Mouse (Mus musculus): ENCODE results near the gene Epb41l1. TPM values are rescaled to one million over a fixed set of nuclear protein-coding genes. Genes with fewer than 3 reads are reported as not detected.

Epb41l1 gene
- polyA plus RNA-seq, 1 experiment, result 4.9 TPM

- no peak overlapping the region for H3K4me3 ChIP-seq (ENCODE audit: control insufficient read depth, insufficient read depth, low read length)
- 96% methylated on average over 10 of the region's 10 CpGs for WGBS
- TF ChIP-seq CTCF (IDR thresholded peaks at IDR 0.05; ENCODE audit: borderline replicate concordance, control insufficient read depth, extremely low read depth, insufficient read depth, low read length, poor library complexity), result no peak
- TF ChIP-seq POLR2A (IDR thresholded peaks at IDR 0.05; ENCODE audit: control insufficient read depth, extremely low read depth, insufficient read depth, low read length, poor library complexity), result no peak
- no peaks in the 10 kb centered on the region for H3K36me3 ChIP-seq (ENCODE audit: control insufficient read depth, insufficient read depth, low read length)
- no peak overlapping the region for H3K27ac ChIP-seq (ENCODE audit: control insufficient read depth, insufficient read depth, low read length)
- no peaks in the 10 kb centered on the region for H3K4me1 ChIP-seq (replicated peaks; ENCODE audit: control insufficient read depth, insufficient read depth, low read length)
- no peaks in the 10 kb centered on the region for H3K27me3 ChIP-seq (ENCODE audit: control insufficient read depth, insufficient read depth, low read length)
- no peak for DNase-seq
Observed at GRCm38 (mm10) chr2:156487589-156488160, 67.0 kb downstream of the Epb41l1 start.

- Histone ChIP-seq H3K27me3 (ENCODE audit: control insufficient read depth, insufficient read depth, low read length) (no peaks in the 10 kb centered on the region), H3K36me3 (ENCODE audit: control insufficient read depth, insufficient read depth, low read length) (no peaks in the 10 kb centered on the region), H3K4me1 (replicated peaks; ENCODE audit: control insufficient read depth, insufficient read depth, low read length) (no peaks in the 10 kb centered on the region), H3K27ac (ENCODE audit: control insufficient read depth, insufficient read depth, low read length) (no peak overlapping the region), H3K4me3 (ENCODE audit: control insufficient read depth, insufficient read depth, low read length) (no peak overlapping the region)
- TF ChIP-seq CTCF (IDR thresholded peaks at IDR 0.05; ENCODE audit: borderline replicate concordance, control insufficient read depth, extremely low read depth, insufficient read depth, low read length, poor library complexity) (no peak), POLR2A (IDR thresholded peaks at IDR 0.05; ENCODE audit: control insufficient read depth, extremely low read depth, insufficient read depth, low read length, poor library complexity) (no peak)
- 89% methylated on average over 8 of the region's 8 CpGs for WGBS
- DNase-seq, result no peak
Observed at GRCm38 (mm10) chr2:156488166-156488814, 67.6 kb downstream of the Epb41l1 start.

- no peak overlapping the region for H3K4me3 ChIP-seq (ENCODE audit: control insufficient read depth, insufficient read depth, low read length)
- TF ChIP-seq POLR2A (IDR thresholded peaks at IDR 0.05; ENCODE audit: control insufficient read depth, extremely low read depth, insufficient read depth, low read length, poor library complexity) (no peak), CTCF (IDR thresholded peaks at IDR 0.05; ENCODE audit: borderline replicate concordance, control insufficient read depth, extremely low read depth, insufficient read depth, low read length, poor library complexity) (no peak)
- 95% methylated on average over 11 of the region's 11 CpGs for WGBS
- H3K4me1 ChIP-seq (replicated peaks; ENCODE audit: control insufficient read depth, insufficient read depth, low read length), result no peaks in the 10 kb centered on the region
- H3K36me3 ChIP-seq (ENCODE audit: control insufficient read depth, insufficient read depth, low read length), result no peaks in the 10 kb centered on the region
- no peak for DNase-seq
- H3K27me3 ChIP-seq (ENCODE audit: control insufficient read depth, insufficient read depth, low read length), result no peaks in the 10 kb centered on the region
- H3K27ac ChIP-seq (ENCODE audit: control insufficient read depth, insufficient read depth, low read length), result no peak overlapping the region
Observed at GRCm38 (mm10) chr2:156490176-156490575, 69.5 kb downstream of the Epb41l1 start.

GRCm38 (mm10) chr2:156491796-156492195, 71.1 kb downstream of the Epb41l1 start:
- no peak for TF ChIP-seq CTCF (IDR thresholded peaks at IDR 0.05; ENCODE audit: borderline replicate concordance, control insufficient read depth, extremely low read depth, insufficient read depth, low read length, poor library complexity)
- no peak for TF ChIP-seq POLR2A (IDR thresholded peaks at IDR 0.05; ENCODE audit: control insufficient read depth, extremely low read depth, insufficient read depth, low read length, poor library complexity)
- no peak overlapping the region for H3K4me3 ChIP-seq (ENCODE audit: control insufficient read depth, insufficient read depth, low read length)
- no peak for DNase-seq
- H3K4me1 ChIP-seq (replicated peaks; ENCODE audit: control insufficient read depth, insufficient read depth, low read length), result no peaks in the 10 kb centered on the region
- WGBS, result 89% methylated on average over 5 of the region's 5 CpGs
- H3K36me3 ChIP-seq (ENCODE audit: control insufficient read depth, insufficient read depth, low read length), result no peaks in the 10 kb centered on the region
- no peaks in the 10 kb centered on the region for H3K27me3 ChIP-seq (ENCODE audit: control insufficient read depth, insufficient read depth, low read length)
- H3K27ac ChIP-seq (ENCODE audit: control insufficient read depth, insufficient read depth, low read length), result no peak overlapping the region

- Histone ChIP-seq H3K4me1 (replicated peaks; ENCODE audit: control insufficient read depth, insufficient read depth, low read length) (no peaks in the 10 kb centered on the region), H3K27me3 (ENCODE audit: control insufficient read depth, insufficient read depth, low read length) (no peaks in the 10 kb centered on the region), H3K27ac (ENCODE audit: control insufficient read depth, insufficient read depth, low read length) (no peak overlapping the region), H3K4me3 (ENCODE audit: control insufficient read depth, insufficient read depth, low read length) (no peak overlapping the region), H3K36me3 (ENCODE audit: control insufficient read depth, insufficient read depth, low read length) (no peaks in the 10 kb centered on the region)
- WGBS, result 82% methylated on average over 9 of the region's 9 CpGs
- TF ChIP-seq CTCF (IDR thresholded peaks at IDR 0.05; ENCODE audit: borderline replicate concordance, control insufficient read depth, extremely low read depth, insufficient read depth, low read length, poor library complexity) (no peak), POLR2A (IDR thresholded peaks at IDR 0.05; ENCODE audit: control insufficient read depth, extremely low read depth, insufficient read depth, low read length, poor library complexity) (no peak)
- no peak for DNase-seq
Observed at GRCm38 (mm10) chr2:156493766-156494165, 73.1 kb downstream of the Epb41l1 start.

GRCm38 (mm10) chr2:156494465-156494864, 73.8 kb downstream of the Epb41l1 start:
- no peak overlapping the region for H3K27ac ChIP-seq (ENCODE audit: control insufficient read depth, insufficient read depth, low read length)
- H3K4me1 ChIP-seq (replicated peaks; ENCODE audit: control insufficient read depth, insufficient read depth, low read length), result no peaks in the 10 kb centered on the region
- no peak for DNase-seq
- 91% methylated on average over 9 of the region's 9 CpGs for WGBS
- H3K27me3 ChIP-seq (ENCODE audit: control insufficient read depth, insufficient read depth, low read length), result no peaks in the 10 kb centered on the region
- H3K36me3 ChIP-seq (ENCODE audit: control insufficient read depth, insufficient read depth, low read length), result no peaks in the 10 kb centered on the region
- no peak overlapping the region for H3K4me3 ChIP-seq (ENCODE audit: control insufficient read depth, insufficient read depth, low read length)
- TF ChIP-seq POLR2A (IDR thresholded peaks at IDR 0.05; ENCODE audit: control insufficient read depth, extremely low read depth, insufficient read depth, low read length, poor library complexity) (no peak), CTCF (IDR thresholded peaks at IDR 0.05; ENCODE audit: borderline replicate concordance, control insufficient read depth, extremely low read depth, insufficient read depth, low read length, poor library complexity) (no peak)
